Mouse (Mus musculus) hindbrain, postnatal 0 days (tissue): ENCODE measurements around the gene Irf8. TPM values are rescaled to one million over a fixed set of nuclear protein-coding genes. Genes with fewer than 3 reads are reported as not detected.

Source experiments
- ATAC-seq: fragments of 200-750 bp; cut with Nextera tagmentation; 2 replicates; pipeline ENCODE4 v1.8.0; 2017; ENCODE audit warnings: mild to moderate bottlenecking, moderate TSS enrichment, moderate library complexity
- DNase-seq: peaks from one replicate; pipeline ENCODE4 v3.0.0-alpha.2; 2015; ENCODE audit warnings: low spot score
- H3K27ac ChIP-seq: fragments of 300-500 bp; sonication (generic); 2 replicates; pipeline ENCODE4 v1.5.1; 2014; ENCODE audit warnings: mild to moderate bottlenecking
- H3K27me3 ChIP-seq: fragments of 300-500 bp; sonication (generic); 2 replicates; pipeline ENCODE4 v1.6.1; 2014; ENCODE audit warnings: low read length, mixed read lengths; ENCODE audit not compliant: insufficient read depth
- H3K36me3 ChIP-seq: fragments of 300-500 bp; sonication (generic); 2 replicates; pipeline ENCODE4 v1.6.1; 2014; ENCODE audit warnings: low read length, mixed read lengths; ENCODE audit not compliant: insufficient read depth
- H3K4me1 ChIP-seq: fragments of 300-500 bp; sonication (generic); 2 replicates; pipeline ENCODE4 v1.6.1; 2014; ENCODE audit warnings: antibody characterized with exemption, low read length, mixed read lengths; ENCODE audit not compliant: insufficient read depth
- H3K4me2 ChIP-seq: fragments of 300-500 bp; sonication (generic); 2 replicates; pipeline ENCODE4 v1.6.1; 2014; ENCODE audit warnings: low read depth, mild to moderate bottlenecking, low read length, moderate library complexity, mixed read lengths
- H3K4me3 ChIP-seq: fragments of 300-500 bp; sonication (generic); 2 replicates; pipeline ENCODE4 v1.5.1; 2014; ENCODE audit warnings: low read length
- H3K9ac ChIP-seq: fragments of 300-500 bp; sonication (generic); replicated peaks from 2 replicates; pipeline ENCODE4 v1.6.1; 2014; ENCODE audit warnings: mild to moderate bottlenecking, low read length, moderate library complexity, mixed read lengths
- H3K9me3 ChIP-seq: fragments of 300-500 bp; sonication (generic); 2 replicates; pipeline ENCODE4 v1.6.1; 2016; ENCODE audit warnings: low read length, mixed read lengths
- CTCF ChIP-seq: IDR thresholded peaks from 2 replicates; pipeline ENCODE4 v1.5.1; 2016; ENCODE audit warnings: antibody characterized with exemption, control low read depth, low read depth
- WGBS: fragments of 180-500 bp; shearing (Covaris S2); extraction: QIAGEN DNeasy Blood & Tissue Kit; methylation state at CpG from one replicate; pipeline ENCODE4 v1.1.7; 2014; 5-methylcytosine and 5-hydroxymethylcytosine counted together
- polyA plus RNA-seq: library from polyadenylated mRNA; unstranded; fragments of >200 nt; fragmentation: Nextera tagmentation; extraction: Ambion mirVana; gene quantifications from 2 replicates; pipeline ENCODE4 v1.2.1, GENCODE M21; 2015
- total RNA-seq: library from RNA; depleted of rRNA; stranded (reverse); fragments of >200 nt; gene quantifications from 2 replicates; pipeline ENCODE4 v1.2.3, GENCODE M21; 2014; rRNA removed

The Irf8 gene
- total RNA-seq = 7.7 and 10.2 TPM in 2 replicates
- polyA plus RNA-seq = 5.2 and 6.2 TPM in 2 replicates

DNA sequence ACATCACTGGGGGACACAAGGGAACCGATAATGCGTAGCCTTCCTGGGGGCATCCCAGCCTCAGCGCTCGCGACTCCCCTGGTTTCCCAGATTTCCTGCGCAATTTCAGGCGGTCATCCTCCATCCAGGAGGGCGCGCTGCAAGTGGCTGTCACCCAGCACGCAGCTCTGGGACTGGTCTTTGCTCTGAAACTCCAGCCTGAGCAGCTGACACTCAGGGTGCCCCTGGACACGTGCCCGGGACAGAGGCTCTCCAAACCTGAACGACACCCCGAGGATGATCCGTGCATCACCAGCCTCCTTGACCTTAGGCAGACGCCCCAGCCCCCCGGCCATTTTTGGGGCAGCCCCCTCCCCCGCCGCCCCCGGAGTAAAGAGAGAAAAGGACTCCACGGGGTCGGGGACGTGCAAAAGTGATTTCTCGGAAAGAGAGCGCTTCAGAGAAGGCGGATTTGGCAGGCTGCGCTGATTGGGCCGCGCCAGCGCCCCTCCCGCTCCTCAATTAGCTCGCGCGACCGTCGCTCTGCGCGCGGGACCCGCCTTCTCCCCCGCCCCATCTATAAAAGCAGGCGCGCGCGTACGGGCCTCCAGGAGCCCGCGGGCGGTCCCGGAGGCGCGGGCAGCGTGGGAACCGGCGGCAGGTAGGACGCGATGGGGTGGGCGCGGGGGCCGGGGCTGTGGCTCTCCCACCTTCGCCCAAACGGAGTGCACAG lies at the start of gene Irf8:
TSS of gene Irf8 (plus strand) at position 589 of the 712 bp plus-strand sequence.
- Histone ChIP-seq H3K27ac (no peak within 1 kb of the TSS), H3K4me1 (0 out of 2 replicates have a peak, but pooled peaks cover 7% of the 10 kb centered on the region), H3K9ac (peak within 1 kb of the TSS; percentile 50), H3K9me3 (no peaks in the 10 kb centered on the region), H3K36me3 (no peaks in the 10 kb centered on the region), H3K4me2 (peak within 1 kb of the TSS; percentile 98), H3K4me3 (peak within 1 kb of the TSS; percentile 48), H3K27me3 (peaks cover 17% of the 10 kb centered on the region; the same call in 1 of the 2 replicates)
- DNase-seq = peak; percentile 93
- 2% methylated on average over 51 of the region's 62 CpGs for WGBS
- ATAC-seq = peak; percentile 89
- peak; percentile 49 for TF ChIP-seq CTCF

DNA sequence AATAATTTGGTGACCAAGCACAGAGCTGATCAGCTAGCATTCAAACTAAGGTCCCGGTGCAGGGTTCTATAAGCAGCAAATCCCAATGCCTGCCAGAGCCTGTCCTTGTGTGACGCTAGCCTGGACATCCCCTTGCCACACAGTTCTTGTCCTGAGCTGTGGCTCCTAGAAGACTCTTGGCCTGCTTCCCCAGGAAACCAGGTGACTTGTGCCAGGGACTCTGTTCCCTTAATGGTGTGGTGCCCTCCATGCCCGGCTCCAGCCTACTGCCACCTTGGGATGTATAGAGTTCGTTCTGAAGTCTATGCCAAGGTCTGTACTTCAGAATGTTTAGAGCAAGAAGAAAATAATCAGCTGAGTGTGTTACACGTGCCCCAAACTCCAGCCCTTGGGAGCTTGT lies 49.6 kb upstream of the Irf8 start:
- WGBS = 87% methylated on average over 5 of the region's 5 CpGs
- no peak for TF ChIP-seq CTCF
- Histone ChIP-seq H3K27ac (no peak overlapping the region), H3K27me3 (no peaks in the 10 kb centered on the region), H3K9me3 (no peaks in the 10 kb centered on the region), H3K4me2 (no peak overlapping the region), H3K4me3 (no peak overlapping the region), H3K9ac (no peak overlapping the region), H3K36me3 (no peaks in the 10 kb centered on the region), H3K4me1 (no peaks in the 10 kb centered on the region)
- no peak for ATAC-seq
- no peak for DNase-seq

DNA sequence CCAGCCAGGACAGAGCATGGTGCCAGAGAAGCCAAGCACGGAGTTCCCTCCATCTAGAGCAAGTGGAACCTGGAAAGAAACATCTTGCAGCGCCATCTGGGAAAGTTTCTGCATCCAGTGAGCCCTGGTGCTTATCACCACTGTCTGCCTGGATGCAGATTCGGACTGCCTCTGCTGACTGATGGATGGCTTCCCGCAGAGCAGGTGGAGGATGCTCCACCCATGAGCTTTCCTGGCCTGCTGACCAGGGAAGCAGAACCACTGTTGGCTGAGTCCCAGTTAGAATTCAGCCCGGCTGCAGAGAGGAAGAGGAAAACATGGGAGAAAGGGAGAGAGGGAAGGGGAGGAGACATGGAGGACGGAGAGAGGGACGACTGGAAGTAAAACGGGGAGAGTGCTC lies 48.4 kb upstream of the Irf8 start:
- Histone ChIP-seq H3K9me3 (no peaks in the 10 kb centered on the region), H3K27ac (no peak overlapping the region), H3K9ac (no peak overlapping the region), H3K4me1 (no peaks in the 10 kb centered on the region), H3K27me3 (no peaks in the 10 kb centered on the region), H3K4me2 (no peak overlapping the region), H3K4me3 (no peak overlapping the region), H3K36me3 (no peaks in the 10 kb centered on the region)
- no peak for ATAC-seq
- WGBS = 68% methylated on average over 8 of the region's 8 CpGs
- DNase-seq = no peak
- TF ChIP-seq CTCF = no peak

DNA sequence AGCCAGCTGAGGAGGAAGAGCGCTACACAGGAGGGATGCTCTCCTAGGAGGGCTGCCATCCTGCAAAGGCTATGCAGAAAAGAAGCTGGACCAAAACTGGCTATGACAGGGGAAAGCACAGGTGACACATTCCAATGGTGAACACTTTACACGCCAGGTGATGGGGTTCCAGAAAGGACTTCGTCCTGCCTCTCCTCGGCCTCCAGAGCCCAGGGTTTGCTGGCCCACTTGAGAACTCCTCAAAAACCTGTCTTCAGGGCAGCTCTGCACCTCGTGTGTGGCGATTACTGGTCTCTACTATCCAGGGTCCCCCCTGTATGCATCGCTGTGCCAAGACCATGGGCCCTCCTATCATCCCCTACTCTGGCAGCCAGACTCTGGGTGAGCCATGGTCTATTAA lies 47.6 kb upstream of the Irf8 start:
- Histone ChIP-seq H3K4me3 (no peak overlapping the region), H3K9me3 (no peaks in the 10 kb centered on the region), H3K36me3 (no peaks in the 10 kb centered on the region), H3K27me3 (no peaks in the 10 kb centered on the region), H3K4me1 (no peaks in the 10 kb centered on the region), H3K4me2 (no peak overlapping the region), H3K9ac (no peak overlapping the region), H3K27ac (no peak overlapping the region)
- TF ChIP-seq CTCF = no peak
- ATAC-seq = no peak
- no peak for DNase-seq
- 93% methylated on average over 7 of the region's 7 CpGs for WGBS

DNA sequence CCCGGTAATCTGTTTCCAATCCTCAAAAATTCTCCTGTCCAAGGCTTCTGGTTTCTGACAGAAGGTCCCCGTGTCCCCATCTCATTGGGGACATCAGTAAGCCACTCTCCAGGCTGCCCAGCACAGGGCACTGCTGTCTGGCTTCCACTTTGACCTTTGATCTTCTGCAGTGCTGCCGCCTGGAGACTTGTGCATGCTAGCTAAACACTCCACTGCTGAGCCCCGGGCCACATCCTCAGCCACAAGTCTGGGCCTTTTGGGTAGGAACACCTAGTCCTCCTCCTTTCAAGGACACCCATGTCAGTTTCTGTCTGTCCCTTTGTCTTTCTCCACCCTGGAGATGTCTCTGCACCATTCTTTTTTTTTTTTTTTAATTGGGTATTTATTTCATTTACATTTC lies 43.2 kb upstream of the Irf8 start:
- H3K9ac ChIP-seq = no peak overlapping the region
- no peak overlapping the region for H3K4me3 ChIP-seq
- H3K4me2 ChIP-seq = no peak overlapping the region
- H3K36me3 ChIP-seq = no peaks in the 10 kb centered on the region
- H3K27me3 ChIP-seq = no peaks in the 10 kb centered on the region
- WGBS = 77% methylated on average over 4 of the region's 4 CpGs
- DNase-seq (no peak), ATAC-seq (no peak)
- H3K9me3 ChIP-seq = no peaks in the 10 kb centered on the region
- 0 out of 2 replicates have a peak, but pooled peaks cover 4% of the 10 kb centered on the region for H3K4me1 ChIP-seq
- TF ChIP-seq CTCF = no peak
- no peak overlapping the region for H3K27ac ChIP-seq

DNA sequence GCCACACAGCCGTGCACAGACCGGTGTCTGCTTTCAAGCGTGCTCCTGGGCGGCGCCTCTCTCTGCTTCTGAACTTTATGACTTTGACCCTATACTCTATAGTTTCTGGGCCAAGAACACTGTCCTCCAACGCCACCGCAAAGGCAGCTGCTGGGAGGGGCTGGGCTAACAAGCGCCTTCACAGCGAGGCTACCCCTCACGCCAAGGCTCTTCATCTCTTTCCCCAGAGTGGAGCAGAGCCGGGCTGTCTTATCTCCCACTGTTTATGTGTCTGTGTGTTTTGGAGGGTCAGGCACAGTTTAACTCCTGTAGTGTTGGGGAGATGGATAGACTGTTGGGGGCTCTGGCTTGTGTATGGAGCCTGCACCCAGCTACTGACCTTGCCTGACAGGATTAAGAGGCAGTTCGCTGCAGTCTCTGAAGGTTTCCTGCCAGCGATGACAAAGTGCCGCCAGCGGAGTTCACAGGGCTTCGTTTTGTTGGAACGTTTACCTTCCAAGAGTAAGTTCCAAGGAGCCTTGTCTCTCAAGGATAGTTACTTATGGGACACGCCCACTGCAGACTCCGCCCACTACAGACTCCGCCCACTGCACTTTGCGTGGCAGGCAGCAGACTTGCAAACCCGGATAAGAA lies 42.2 kb upstream of the Irf8 start:
- H3K4me1 ChIP-seq = 0 out of 2 replicates have a peak, but pooled peaks cover 4% of the 10 kb centered on the region
- DNase-seq = no peak
- H3K4me2 ChIP-seq = no peak overlapping the region
- ATAC-seq = no peak
- TF ChIP-seq CTCF = no peak
- H3K36me3 ChIP-seq = no peaks in the 10 kb centered on the region
- H3K4me3 ChIP-seq = no peak overlapping the region
- no peaks in the 10 kb centered on the region for H3K9me3 ChIP-seq
- no peak overlapping the region for H3K9ac ChIP-seq
- no peaks in the 10 kb centered on the region for H3K27me3 ChIP-seq
- 51% methylated on average over 22 of the region's 22 CpGs for WGBS
- no peak overlapping the region for H3K27ac ChIP-seq
